Mouse (Mus musculus) MEL (cell line): Measurements from ENCODE around the gene Padi1. TPM values are rescaled to one million over a fixed set of nuclear protein-coding genes. Genes with fewer than 3 reads are reported as not detected.

Experiments used
- DNase-seq: peaks from one replicate; pipeline ENCODE4 v3.0.0; 2011; ENCODE audit warnings: low read depth, low spot score
- H3K27ac ChIP-seq: 2 replicates; pipeline ENCODE4 v1.5.1; 2012; ENCODE audit warnings: low read depth, mild to moderate bottlenecking, control low read depth, low read length, moderate library complexity; ENCODE audit not compliant: control insufficient read depth
- H3K27me3 ChIP-seq, 2 experiments: fragments of 150-350 bp in 1 of 2; sonication (generic) in 1 of 2; 2 replicates each; pipeline ENCODE4 v1.6.1; 2012; ENCODE audit warnings: low read length in 2 of 2, mild to moderate bottlenecking in 2 of 2, improper control_type of control experiment in 1 of 2, moderate library complexity in 1 of 2; ENCODE audit not compliant: insufficient read depth in 2 of 2, control insufficient read depth in 1 of 2
- H3K36me3 ChIP-seq, 2 experiments: 2 replicates each; pipeline ENCODE4 v1.6.1; 2012 to 2014; ENCODE audit warnings: low read length in 2 of 2, improper control_type of control experiment in 1 of 2, inconsistent platforms in 1 of 2, mild to moderate bottlenecking in 1 of 2; ENCODE audit not compliant: insufficient read depth in 2 of 2, control insufficient read depth in 1 of 2
- H3K4me1 ChIP-seq, 2 experiments: fragments of 150-350 bp in 1 of 2; sonication (generic) in 1 of 2; 2 replicates each; pipeline ENCODE4 v1.6.1; 2012; ENCODE audit warnings: low read length in 2 of 2, improper control_type of control experiment in 1 of 2, mild to moderate bottlenecking in 1 of 2; ENCODE audit not compliant: insufficient read depth in 2 of 2, control insufficient read depth in 1 of 2
- H3K4me3 ChIP-seq, 2 experiments: fragments of 150-350 bp in 1 of 2; sonication (generic) in 1 of 2; 2 replicates each; pipeline ENCODE4 v1.5.1; 2012; ENCODE audit warnings: low read depth in 2 of 2, low read length in 2 of 2, mild to moderate bottlenecking in 2 of 2, moderate library complexity in 2 of 2, control low read depth in 1 of 2, improper control_type of control experiment in 1 of 2; ENCODE audit not compliant: control insufficient read depth in 1 of 2, insufficient read depth in 1 of 2
- H3K79me2 ChIP-seq: 2 replicates; pipeline ENCODE4 v1.6.1; 2012; ENCODE audit warnings: mild to moderate bottlenecking, low read length, moderate library complexity; ENCODE audit not compliant: control insufficient read depth, poor library complexity, insufficient read depth
- H3K9ac ChIP-seq: 2 replicates; pipeline ENCODE4 v1.6.1; 2012; ENCODE audit warnings: low read depth, mild to moderate bottlenecking, control low read depth, low read length, moderate library complexity; ENCODE audit not compliant: control insufficient read depth, poor library complexity, severe bottlenecking
- H3K9me3 ChIP-seq: fragments of 150-350 bp; sonication (generic); replicated peaks from 2 replicates; pipeline ENCODE4 v1.6.1; 2012; ENCODE audit warnings: mild to moderate bottlenecking, low read length, improper control_type of control experiment, moderate library complexity; ENCODE audit not compliant: insufficient read depth
- BHLHE40 ChIP-seq: IDR thresholded peaks from 2 replicates; pipeline ENCODE4 v1.6.1; 2012; ENCODE audit warnings: low read depth, mild to moderate bottlenecking, inconsistent platforms, low read length, improper control_type of control experiment, borderline replicate concordance
- CHD1 ChIP-seq: IDR thresholded peaks from 2 replicates; pipeline ENCODE4 v1.6.1; 2012; ENCODE audit warnings: low read depth, mild to moderate bottlenecking, inconsistent platforms, low read length, improper control_type of control experiment
- CTCF ChIP-seq, 3 experiments: IDR thresholded peaks in 2 of 3; conservative IDR thresholded peaks in 1 of 3; 2 replicates each; pipeline ENCODE4 v1.5.1; 2011 to 2012; ENCODE audit warnings: low read length in 3 of 3, low read depth in 2 of 3, mild to moderate bottlenecking in 2 of 3, improper control_type of control experiment in 1 of 3, inconsistent platforms in 1 of 3, mixed read lengths in 1 of 3, moderate library complexity in 1 of 3; ENCODE audit not compliant: control insufficient read depth in 1 of 3, insufficient read depth in 1 of 3, poor library complexity in 1 of 3, severe bottlenecking in 1 of 3
- E2F4 ChIP-seq: IDR thresholded peaks from 2 replicates; pipeline ENCODE4 v1.6.1; 2011; ENCODE audit warnings: low read depth, low read length, improper control_type of control experiment, borderline replicate concordance
- EP300 ChIP-seq, 2 experiments: IDR thresholded peaks; 2 replicates each; pipeline ENCODE4 v1.6.1; 2011; ENCODE audit warnings: improper control_type of control experiment in 2 of 2, low read length in 2 of 2, low read depth in 1 of 2, mild to moderate bottlenecking in 1 of 2
- HCFC1 ChIP-seq: IDR thresholded peaks from 2 replicates; pipeline ENCODE4 v1.6.1; 2012; ENCODE audit warnings: low read depth, mild to moderate bottlenecking, inconsistent platforms, low read length, improper control_type of control experiment, moderate library complexity
- JUND ChIP-seq: IDR thresholded peaks from 2 replicates; pipeline ENCODE4 v1.6.1; 2011; ENCODE audit warnings: low read depth, mild to moderate bottlenecking, improper control_type of control experiment, low read length
- KAT2A ChIP-seq: conservative IDR thresholded peaks from 2 replicates; pipeline ENCODE4 v1.6.1; 2012; ENCODE audit warnings: low read depth, low read length, improper control_type of control experiment, inconsistent platforms
- MAX ChIP-seq: IDR thresholded peaks from 2 replicates; pipeline ENCODE4 v1.6.1; 2011; ENCODE audit warnings: low read length, improper control_type of control experiment
- MXI1 ChIP-seq: IDR thresholded peaks from 2 replicates; pipeline ENCODE4 v1.6.1; 2011; ENCODE audit warnings: mild to moderate bottlenecking, low read depth, low read length, improper control_type of control experiment
- NELFE ChIP-seq: IDR thresholded peaks from 2 replicates; pipeline ENCODE4 v1.6.1; 2011; ENCODE audit warnings: low read depth, low read length, improper control_type of control experiment
- NRF1 ChIP-seq: IDR thresholded peaks from 2 replicates; pipeline ENCODE4 v1.6.1; 2014; ENCODE audit warnings: low read depth, mild to moderate bottlenecking, inconsistent platforms, low read length, improper control_type of control experiment, moderate library complexity; ENCODE audit not compliant: poor library complexity, insufficient read depth, severe bottlenecking
- POLR2A ChIP-seq, 2 experiments: IDR thresholded peaks; 2 replicates each; pipeline ENCODE4 v1.6.1; 2011 to 2012; ENCODE audit warnings: low read length in 2 of 2, mild to moderate bottlenecking in 2 of 2, control low read depth in 1 of 2, improper control_type of control experiment in 1 of 2, low read depth in 1 of 2, moderate library complexity in 1 of 2; ENCODE audit not compliant: control insufficient read depth in 1 of 2, insufficient read depth in 1 of 2, poor library complexity in 1 of 2
- POLR2AphosphoS2 ChIP-seq: IDR thresholded peaks from 2 replicates; pipeline ENCODE4 v1.6.1; 2011; ENCODE audit warnings: low read length, improper control_type of control experiment
- POLR2AphosphoS5 ChIP-seq: IDR thresholded peaks from 2 replicates; pipeline ENCODE4 v1.6.1; 2012; ENCODE audit warnings: low read depth, borderline replicate concordance, mild to moderate bottlenecking, inconsistent platforms, low read length, moderate library complexity, mixed read lengths
- RCOR1 ChIP-seq: IDR thresholded peaks from 2 replicates; pipeline ENCODE4 v1.6.1; 2012; ENCODE audit warnings: low read depth, mild to moderate bottlenecking, inconsistent platforms, low read length, improper control_type of control experiment
- SIN3A ChIP-seq: IDR thresholded peaks from 2 replicates; pipeline ENCODE4 v1.6.1; 2012; ENCODE audit warnings: low read length, improper control_type of control experiment, inconsistent platforms
- SMC3 ChIP-seq: IDR thresholded peaks from 2 replicates; pipeline ENCODE4 v1.6.1; 2011; ENCODE audit warnings: low read depth, low read length, improper control_type of control experiment
- TBP ChIP-seq: IDR thresholded peaks from 2 replicates; pipeline ENCODE4 v1.8.0; 2011; ENCODE audit warnings: low read depth, low read length, improper control_type of control experiment
- TCF12 ChIP-seq: IDR thresholded peaks from 2 replicates; pipeline ENCODE4 v1.6.1; 2014; ENCODE audit warnings: low read depth, mild to moderate bottlenecking, inconsistent platforms, low read length, improper control_type of control experiment, moderate library complexity
- USF1 ChIP-seq: IDR thresholded peaks from 2 replicates; pipeline ENCODE4 v1.6.1; 2014; ENCODE audit warnings: low read depth, mild to moderate bottlenecking, inconsistent platforms, low read length, improper control_type of control experiment, moderate library complexity
- USF2 ChIP-seq, 2 experiments: IDR thresholded peaks; 2 replicates each; pipeline ENCODE4 v1.6.1; 2011 to 2012; ENCODE audit warnings: improper control_type of control experiment in 2 of 2, low read length in 2 of 2, borderline replicate concordance in 1 of 2, inconsistent platforms in 1 of 2, low read depth in 1 of 2, mild to moderate bottlenecking in 1 of 2; ENCODE audit not compliant: insufficient read depth in 1 of 2
- ZC3H11A ChIP-seq: IDR thresholded peaks from 2 replicates; pipeline ENCODE4 v1.6.1; 2012; ENCODE audit warnings: low read depth, mild to moderate bottlenecking, inconsistent platforms, low read length, improper control_type of control experiment
- ZMIZ1 ChIP-seq: IDR thresholded peaks from 2 replicates; pipeline ENCODE4 v1.6.1; 2012; ENCODE audit warnings: low read depth, mild to moderate bottlenecking, inconsistent platforms, low read length, improper control_type of control experiment, moderate library complexity
- ZNF384 ChIP-seq: IDR thresholded peaks from 2 replicates; pipeline ENCODE4 v1.6.1; 2012; ENCODE audit warnings: low read depth, mild to moderate bottlenecking, inconsistent platforms, low read length, improper control_type of control experiment
- polyA plus RNA-seq, 2 experiments: library from polyadenylated mRNA; stranded (reverse) in 1 of 2; unstranded in 1 of 2; fragments of >175 nt in 1 of 2; fragments of >200 nt in 1 of 2; gene quantifications; 2 replicates each; pipeline versions ENCODE4 v1.2.1 to v1.2.4; 2012; ENCODE audit warnings: low replicate concordance in 2 of 2, low read depth in 1 of 2; ENCODE audit not compliant: insufficient read length in 2 of 2, insufficient read depth in 1 of 2, missing spikeins in 1 of 2
- total RNA-seq: library from RNA; depleted of rRNA; stranded (reverse); fragments of 300-350 nt; gene quantifications from 2 replicates; pipeline ENCODE4 v1.2.3, GENCODE M21; 2012; rRNA removed

Gene Padi1
- total RNA-seq (0.26 and 0.31 TPM in 2 replicates), polyA plus RNA-seq (under 1 TPM in 1 of 2 experiments, not detected in 1; 0.40 TPM)

DNA sequence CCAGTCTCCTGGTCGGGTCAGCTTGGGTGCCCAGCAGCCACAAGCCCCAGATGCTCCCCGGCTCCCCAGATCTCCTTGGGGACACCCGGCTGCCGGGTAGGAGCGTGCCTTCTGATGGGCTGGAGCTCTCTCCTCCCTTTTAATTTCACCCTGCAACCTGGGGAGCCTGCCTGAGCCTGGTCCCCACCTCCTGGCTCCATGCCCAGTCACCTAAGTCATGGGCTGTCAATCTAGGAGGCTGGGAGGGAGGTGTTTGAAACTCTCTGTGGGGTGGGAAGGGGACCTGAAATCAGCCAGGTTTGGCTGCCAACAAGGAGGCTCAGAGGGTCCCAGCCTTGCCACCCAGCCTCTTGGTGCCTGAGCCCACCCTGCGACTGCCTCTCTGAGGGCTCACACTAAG is at the start of gene Padi1:
Gene Padi1, minus strand, starts transcription at position 113 of the 400 bp plus-strand sequence.
- Histone ChIP-seq H3K79me2 (no peaks in the 10 kb centered on the region), H3K36me3 (no peaks in the 10 kb centered on the region), H3K27ac (no peak within 1 kb of the TSS), H3K27me3 (no peaks in the 10 kb centered on the region), H3K4me1 (no peaks in the 10 kb centered on the region)
- no peak for TF ChIP-seq RCOR1
- no peak for TF ChIP-seq ZNF384
- no peak for TF ChIP-seq NRF1
- no peak for TF ChIP-seq ZMIZ1
- no peak for TF ChIP-seq JUND
- TF ChIP-seq CHD1: no peak
- TF ChIP-seq TCF12: no peak
- no peak for TF ChIP-seq POLR2AphosphoS2
- TF ChIP-seq, all 39 proteins: peak for 0
- Histone ChIP-seq H3K9me3 (no peaks in the 10 kb centered on the region), H3K4me3 (no peak within 1 kb of the TSS), H3K9ac (no peak within 1 kb of the TSS)
- DNase-seq: peak; percentile 44

GRCm38 (mm10) chr4:140892163-140892530 is 46.6 kb upstream of the Padi1 start:
- no peaks in the 10 kb centered on the region for H3K4me1 ChIP-seq
- TF ChIP-seq HCFC1 (no peak), TBP (no peak), ZNF384 (no peak)
- TF ChIP-seq, all 39 proteins: peak for 0
- no peak for DNase-seq
- Histone ChIP-seq H3K27ac (no peak overlapping the region), H3K27me3 (no peaks in the 10 kb centered on the region), H3K36me3 (no peaks in the 10 kb centered on the region), H3K79me2 (no peaks in the 10 kb centered on the region), H3K4me3 (no peak overlapping the region), H3K9me3 (no peaks in the 10 kb centered on the region), H3K9ac (no peak overlapping the region)

DNA sequence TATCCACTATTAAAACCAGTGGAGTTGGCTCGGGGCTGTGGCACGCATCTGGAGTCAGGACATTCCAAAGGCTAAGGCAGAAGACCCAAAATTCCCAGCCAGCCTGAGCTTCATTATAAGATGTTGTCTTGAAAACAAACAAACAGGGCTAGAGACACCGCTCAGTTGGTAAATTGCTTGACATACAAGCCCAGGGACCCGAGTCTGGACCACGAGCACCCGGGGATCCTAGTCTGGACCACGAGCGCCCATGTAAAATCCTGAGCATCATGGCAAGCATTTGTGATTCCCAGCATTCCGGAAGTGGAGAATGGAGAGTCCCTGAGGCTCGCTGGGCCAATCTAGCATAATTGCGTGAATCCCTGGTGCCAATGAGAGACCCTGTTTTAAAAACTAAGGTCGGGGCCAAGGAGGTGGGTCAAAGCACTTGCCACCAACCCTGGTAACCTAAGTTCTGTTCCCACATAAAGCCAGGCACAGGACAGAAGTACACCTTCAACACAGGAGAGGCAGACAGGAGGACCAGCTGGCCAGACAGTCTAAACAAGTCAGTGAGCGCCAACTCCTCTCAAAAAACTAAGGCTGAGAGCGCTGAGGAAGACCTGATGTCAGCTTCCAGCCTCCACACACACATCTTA is 46.1 kb upstream of the Padi1 start:
- Histone ChIP-seq H3K4me3 (no peak overlapping the region), H3K9ac (no peak overlapping the region), H3K79me2 (no peaks in the 10 kb centered on the region), H3K9me3 (no peaks in the 10 kb centered on the region), H3K36me3 (no peaks in the 10 kb centered on the region), H3K27me3 (no peaks in the 10 kb centered on the region), H3K4me1 (no peaks in the 10 kb centered on the region), H3K27ac (no peak overlapping the region)
- no peak for TF ChIP-seq POLR2A (IDR thresholded peaks at IDR 0.05; ENCODE audit: control insufficient read depth in 1 of 2, insufficient read depth in 1 of 2, low read depth in 1 of 2, low read length in 2 of 2, poor library complexity in 1 of 2)
- TF ChIP-seq MAX: no peak
- TF ChIP-seq CTCF (IDR thresholded peaks at IDR 0.05 in 2 of 3, conservative IDR thresholded peaks at IDR 0.05 in 1 of 3; ENCODE audit: control insufficient read depth in 1 of 3, insufficient read depth in 1 of 3, low read depth in 2 of 3, low read length in 3 of 3, poor library complexity in 1 of 3, severe bottlenecking in 1 of 3): no peak
- TF ChIP-seq MXI1: no peak
- TF ChIP-seq SIN3A: no peak
- TF ChIP-seq E2F4: no peak
- TF ChIP-seq CHD1: no peak
- TF ChIP-seq SMC3: no peak
- TF ChIP-seq USF2 (IDR thresholded peaks at IDR 0.05; ENCODE audit: borderline replicate concordance in 1 of 2, insufficient read depth in 1 of 2, low read depth in 1 of 2, low read length in 2 of 2): no peak
- no peak for TF ChIP-seq TBP
- TF ChIP-seq KAT2A: no peak
- TF ChIP-seq EP300 (IDR thresholded peaks at IDR 0.05; ENCODE audit: low read depth in 1 of 2, low read length in 2 of 2): no peak
- no peak for TF ChIP-seq NELFE
- no peak for TF ChIP-seq POLR2AphosphoS5
- TF ChIP-seq USF1: no peak
- TF ChIP-seq ZC3H11A: no peak
- no peak for TF ChIP-seq ZMIZ1
- no peak for TF ChIP-seq NRF1
- TF ChIP-seq BHLHE40: no peak
- no peak for DNase-seq
